Mouse (Mus musculus): ENCODE data around the gene Krtcap2. TPM values are rescaled to one million over a fixed set of nuclear protein-coding genes. Genes with fewer than 3 reads are reported as not detected.

Krtcap2 gene
- polyA plus RNA-seq, 1 experiment, result 4.0 TPM

DNA sequence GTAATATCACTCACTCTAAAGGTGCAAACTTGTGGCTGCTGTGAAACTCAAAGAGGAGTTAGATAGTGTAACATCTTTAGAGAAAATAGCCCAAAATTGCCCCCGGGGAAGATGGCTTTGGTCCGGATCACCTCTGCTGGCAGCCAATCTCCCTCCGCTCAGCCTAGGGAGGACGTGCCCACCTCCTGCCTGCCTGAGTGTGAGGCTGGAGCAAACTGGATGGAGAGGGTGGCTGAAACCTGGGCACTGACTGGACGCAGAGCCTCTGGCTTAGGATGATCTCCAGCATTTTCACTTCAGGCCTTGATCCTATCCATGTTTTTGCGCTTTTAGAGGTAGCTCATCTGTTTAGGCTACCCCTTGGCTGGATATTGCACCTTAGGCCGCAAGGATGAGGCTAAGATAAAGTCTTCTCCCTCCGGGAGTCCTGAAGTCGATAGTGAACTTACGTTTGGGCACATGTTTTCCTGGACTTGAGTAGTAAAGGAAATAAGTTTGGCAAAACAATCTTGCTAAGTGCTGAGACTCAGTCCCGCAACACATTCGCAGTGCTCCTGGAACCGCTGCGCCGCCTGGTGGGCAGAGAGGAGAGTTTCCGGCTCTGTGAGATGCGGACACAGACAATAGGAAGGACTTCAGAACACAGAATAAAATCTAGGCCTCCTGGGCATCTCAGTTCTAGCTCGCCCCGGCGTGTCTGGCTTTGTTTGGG, 36.0 kb downstream of the Krtcap2 start:
- no peaks in the 10 kb centered on the region for H3K36me3 ChIP-seq (ENCODE audit: control insufficient read depth)
- no peak overlapping the region for H3K4me3 ChIP-seq (replicated peaks)
- H3K4me1 ChIP-seq (ENCODE audit: control insufficient read depth), result peaks cover 6% of the 10 kb centered on the region
- peaks cover 75% of the 10 kb centered on the region for H3K27me3 ChIP-seq (ENCODE audit: control insufficient read depth)
- no peak for TF ChIP-seq TAL1 (IDR thresholded peaks at IDR 0.05; ENCODE audit: low read length)
- no peak for TF ChIP-seq GATA1 (IDR thresholded peaks at IDR 0.05; ENCODE audit: low read length)
- H3K9me3 ChIP-seq (ENCODE audit: control insufficient read depth, low read length), result no peaks in the 10 kb centered on the region; the same call in 1 of the 2 replicates

DNA sequence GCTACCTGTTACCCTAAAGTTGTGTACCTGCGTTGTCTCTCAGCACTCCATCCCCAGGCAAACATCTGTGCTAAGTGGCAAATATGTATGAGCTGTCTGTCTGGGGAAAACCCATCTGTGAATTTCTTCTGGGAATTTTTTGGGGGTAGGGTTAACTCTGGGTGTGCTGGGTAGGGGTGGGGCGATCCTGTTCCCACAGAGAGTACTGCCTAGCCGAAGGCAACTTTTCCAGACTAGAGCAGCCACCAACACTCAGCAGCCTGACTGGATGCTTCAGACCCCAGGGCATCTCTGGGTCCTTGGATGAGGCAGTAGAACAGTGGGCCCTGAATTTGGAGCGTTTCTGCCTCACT, 36.5 kb downstream of the Krtcap2 start:
- H3K4me1 ChIP-seq (ENCODE audit: control insufficient read depth), result peaks cover 6% of the 10 kb centered on the region
- no peak overlapping the region for H3K4me3 ChIP-seq (replicated peaks)
- TF ChIP-seq TAL1 (IDR thresholded peaks at IDR 0.05; ENCODE audit: low read length) (no peak), GATA1 (IDR thresholded peaks at IDR 0.05; ENCODE audit: low read length) (no peak)
- H3K36me3 ChIP-seq (ENCODE audit: control insufficient read depth), result no peaks in the 10 kb centered on the region
- peaks cover 70% of the 10 kb centered on the region for H3K27me3 ChIP-seq (ENCODE audit: control insufficient read depth)
- no peaks in the 10 kb centered on the region; the same call in 1 of the 2 replicates for H3K9me3 ChIP-seq (ENCODE audit: control insufficient read depth, low read length)

DNA sequence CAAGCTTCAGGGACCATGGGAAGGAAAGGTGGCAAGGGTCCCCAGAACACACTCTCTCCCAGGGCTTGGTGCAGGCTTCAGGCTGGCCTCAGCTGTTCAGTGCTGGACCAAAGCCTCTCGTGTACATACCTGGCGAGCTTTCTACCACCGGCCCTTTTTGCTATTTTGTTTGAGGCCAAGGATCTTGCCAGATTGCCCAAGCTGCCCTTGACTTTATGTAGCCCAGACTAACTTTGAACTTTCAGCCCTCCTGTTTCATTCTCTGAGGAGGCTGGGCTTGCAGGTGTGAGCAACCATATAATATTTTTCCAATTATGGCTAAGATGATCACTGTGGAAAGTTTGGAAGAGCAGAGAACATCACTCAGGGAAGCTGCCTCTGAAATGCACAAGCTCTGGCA, 38.5 kb downstream of the Krtcap2 start:
- Histone ChIP-seq H3K9me3 (ENCODE audit: control insufficient read depth, low read length) (no peaks in the 10 kb centered on the region; the same call in 1 of the 2 replicates), H3K36me3 (ENCODE audit: control insufficient read depth) (no peaks in the 10 kb centered on the region), H3K4me3 (replicated peaks) (no peak overlapping the region), H3K27me3 (ENCODE audit: control insufficient read depth) (peaks cover 57% of the 10 kb centered on the region), H3K4me1 (ENCODE audit: control insufficient read depth) (peaks cover 5% of the 10 kb centered on the region)
- no peak for TF ChIP-seq TAL1 (IDR thresholded peaks at IDR 0.05; ENCODE audit: low read length)
- no peak for TF ChIP-seq GATA1 (IDR thresholded peaks at IDR 0.05; ENCODE audit: low read length)

DNA sequence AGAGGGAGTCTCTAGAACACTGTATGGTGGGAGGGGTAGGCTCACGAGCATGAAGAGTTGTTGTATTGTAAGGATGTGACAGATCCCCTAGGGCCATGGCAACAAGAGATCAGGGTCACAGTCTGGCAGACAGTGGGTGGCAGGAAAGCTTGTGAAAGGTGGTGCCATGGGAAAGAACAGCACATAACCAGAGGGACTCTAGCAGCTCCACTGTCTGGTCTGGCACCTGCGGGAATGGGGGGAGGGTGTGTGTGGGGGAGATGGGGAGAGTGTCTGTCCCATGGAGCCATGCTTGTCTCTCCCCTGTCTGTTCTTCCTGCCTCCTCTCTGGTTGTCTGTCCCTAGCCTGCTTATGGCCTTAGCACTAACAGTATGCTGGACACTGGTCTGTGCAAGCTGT, 39.8 kb downstream of the Krtcap2 start:
- Histone ChIP-seq H3K27me3 (ENCODE audit: control insufficient read depth) (peaks cover 44% of the 10 kb centered on the region), H3K36me3 (ENCODE audit: control insufficient read depth) (no peaks in the 10 kb centered on the region)
- TF ChIP-seq GATA1 (IDR thresholded peaks at IDR 0.05; ENCODE audit: low read length), result no peak
- no peak for TF ChIP-seq TAL1 (IDR thresholded peaks at IDR 0.05; ENCODE audit: low read length)

DNA sequence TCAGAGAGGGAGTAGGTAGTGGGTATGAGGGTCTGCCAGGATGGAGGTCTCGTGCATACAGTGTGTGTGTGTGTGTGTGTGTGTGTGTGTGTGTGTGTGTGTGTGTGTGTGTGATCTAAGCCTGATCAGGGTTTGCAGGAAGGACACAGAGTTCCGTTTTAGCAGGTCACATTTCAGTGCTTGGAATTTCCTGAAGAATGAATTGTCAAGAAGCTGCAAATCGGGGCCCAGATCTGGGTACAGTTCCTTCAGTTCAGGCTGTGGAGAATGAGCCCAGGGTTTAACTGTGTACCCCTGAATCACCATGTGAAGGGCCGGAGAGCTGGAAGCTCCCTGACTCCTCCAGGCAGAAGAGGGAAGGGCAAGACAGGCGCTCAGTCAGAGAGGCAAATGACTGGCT, 41.5 kb downstream of the Krtcap2 start:
- Histone ChIP-seq H3K4me3 (replicated peaks) (no peak overlapping the region), H3K27me3 (ENCODE audit: control insufficient read depth) (peaks cover 26% of the 10 kb centered on the region), H3K36me3 (ENCODE audit: control insufficient read depth) (no peaks in the 10 kb centered on the region), H3K4me1 (ENCODE audit: control insufficient read depth) (no peaks in the 10 kb centered on the region), H3K9me3 (ENCODE audit: control insufficient read depth, low read length) (no peaks in the 10 kb centered on the region)
- TF ChIP-seq GATA1 (IDR thresholded peaks at IDR 0.05; ENCODE audit: low read length) (no peak), TAL1 (IDR thresholded peaks at IDR 0.05; ENCODE audit: low read length) (no peak)

More for the DNA sequence above, 39.8 kb downstream of the Krtcap2 start:
- Histone ChIP-seq H3K9me3 (ENCODE audit: control insufficient read depth, low read length) (no peaks in the 10 kb centered on the region; the same call in 1 of the 2 replicates), H3K4me3 (replicated peaks) (no peak overlapping the region), H3K4me1 (ENCODE audit: control insufficient read depth) (no peaks in the 10 kb centered on the region; the same call in none of the 2 replicates)

DNA sequence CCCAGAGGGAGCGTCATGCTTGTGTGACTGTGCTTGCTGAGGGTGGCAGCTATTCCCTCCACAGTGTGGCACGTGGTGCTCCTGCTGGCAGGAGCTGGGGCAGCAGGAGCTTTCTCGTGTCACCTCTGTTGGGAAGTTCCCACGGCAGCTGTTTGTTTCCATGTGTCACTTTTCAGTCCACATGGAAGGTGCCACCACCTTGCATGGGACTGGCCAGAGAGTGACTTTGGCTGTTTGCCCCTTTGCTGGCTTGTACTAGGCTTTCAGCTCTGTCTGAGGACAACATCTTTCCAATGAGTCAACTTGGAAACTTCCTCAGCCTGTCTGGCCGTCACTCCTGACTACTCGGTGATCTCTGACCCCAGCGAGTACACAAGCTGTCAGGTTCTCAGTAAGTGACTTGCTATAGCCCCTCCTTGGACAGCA, 42.8 kb downstream of the Krtcap2 start:
- peaks cover 20% of the 10 kb centered on the region for H3K27me3 ChIP-seq (ENCODE audit: control insufficient read depth)
- H3K4me1 ChIP-seq (ENCODE audit: control insufficient read depth), result no peaks in the 10 kb centered on the region
- H3K36me3 ChIP-seq (ENCODE audit: control insufficient read depth), result no peaks in the 10 kb centered on the region
- H3K9me3 ChIP-seq (ENCODE audit: control insufficient read depth, low read length), result no peaks in the 10 kb centered on the region
- H3K4me3 ChIP-seq (replicated peaks), result no peak overlapping the region
- TF ChIP-seq TAL1 (IDR thresholded peaks at IDR 0.05; ENCODE audit: low read length) (no peak), GATA1 (IDR thresholded peaks at IDR 0.05; ENCODE audit: low read length) (no peak)

DNA sequence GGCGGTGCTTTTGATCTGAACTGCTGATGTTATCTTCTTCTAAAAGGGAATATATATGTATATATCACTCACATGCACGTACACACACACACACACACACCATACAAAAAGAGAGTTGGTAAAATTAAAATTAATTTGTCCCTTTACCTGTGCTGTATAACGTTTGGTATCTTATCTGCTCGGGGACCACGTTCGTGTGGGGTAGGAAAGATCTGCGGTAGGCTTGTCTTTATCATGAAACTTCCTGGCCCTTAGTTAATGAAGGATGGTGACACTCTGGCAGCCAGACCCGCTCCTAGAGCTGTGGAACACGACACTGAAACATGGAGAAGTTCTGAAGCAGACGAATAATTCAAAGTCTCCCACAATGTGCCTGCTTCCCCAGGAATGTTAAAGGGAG, 46.1 kb downstream of the Krtcap2 start:
- Histone ChIP-seq H3K4me3 (replicated peaks) (no peak overlapping the region), H3K27me3 (ENCODE audit: control insufficient read depth) (peaks cover 10% of the 10 kb centered on the region), H3K36me3 (ENCODE audit: control insufficient read depth) (no peaks in the 10 kb centered on the region), H3K4me1 (ENCODE audit: control insufficient read depth) (no peaks in the 10 kb centered on the region), H3K9me3 (ENCODE audit: control insufficient read depth, low read length) (no peaks in the 10 kb centered on the region)
- TF ChIP-seq TAL1 (IDR thresholded peaks at IDR 0.05; ENCODE audit: low read length) (no peak), GATA1 (IDR thresholded peaks at IDR 0.05; ENCODE audit: low read length) (no peak)

DNA sequence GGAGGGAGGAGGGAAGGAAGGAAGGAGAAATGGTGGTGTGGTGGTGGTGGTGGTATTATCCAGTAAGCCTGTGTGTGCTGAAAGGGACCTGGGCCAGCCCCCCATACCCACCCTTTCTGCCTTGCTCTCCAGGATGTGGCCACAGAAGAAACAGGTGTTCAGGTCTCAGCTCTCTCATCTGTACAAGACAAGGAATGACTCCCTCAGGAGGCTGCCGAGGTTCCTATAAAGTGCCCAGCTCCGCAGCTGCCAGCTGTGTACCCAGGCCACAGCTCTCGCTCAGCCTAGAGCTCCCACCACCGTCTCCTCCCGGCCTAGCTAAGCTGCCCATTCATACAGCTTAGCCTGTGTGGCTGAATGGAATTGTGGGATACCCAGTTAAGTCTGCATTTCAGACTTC, 46.5 kb downstream of the Krtcap2 start:
- no peak for TF ChIP-seq TAL1 (IDR thresholded peaks at IDR 0.05; ENCODE audit: low read length)
- TF ChIP-seq GATA1 (IDR thresholded peaks at IDR 0.05; ENCODE audit: low read length), result no peak

DNA sequence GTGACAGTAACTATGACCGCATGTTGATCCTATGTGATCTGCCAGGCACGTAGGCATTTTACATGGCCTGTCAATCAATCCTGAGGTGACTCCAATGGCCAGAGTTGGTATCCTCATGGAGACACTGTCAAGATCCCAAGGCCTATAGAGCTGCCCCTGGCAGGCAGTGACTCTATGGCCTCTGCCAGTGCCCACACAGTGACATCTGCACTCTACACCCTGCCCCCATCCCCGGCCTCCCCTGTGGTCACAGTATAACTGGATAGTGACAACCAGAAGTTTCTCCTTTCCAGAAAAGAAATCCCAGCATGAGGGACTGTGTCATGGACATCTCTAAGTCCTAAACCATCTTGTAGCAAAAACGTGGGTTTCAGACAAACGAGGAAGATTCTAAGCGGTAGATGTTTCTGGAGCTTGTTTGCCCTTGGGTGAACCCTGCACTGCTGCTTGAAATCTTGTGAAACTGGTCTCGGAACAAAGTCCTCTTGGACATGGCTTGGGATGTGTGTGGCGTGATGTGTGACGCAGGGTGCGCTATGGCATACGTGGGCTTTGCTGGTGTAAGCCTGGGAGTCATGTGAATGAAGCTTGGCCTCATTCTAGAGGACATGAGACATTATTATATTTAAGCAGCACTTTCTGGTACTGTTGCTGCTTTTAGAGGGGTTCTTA, 47.6 kb downstream of the Krtcap2 start:
- H3K4me1 ChIP-seq (ENCODE audit: control insufficient read depth), result no peaks in the 10 kb centered on the region

More for the DNA sequence above, 46.5 kb downstream of the Krtcap2 start:
- Histone ChIP-seq H3K4me1 (ENCODE audit: control insufficient read depth) (no peaks in the 10 kb centered on the region), H3K9me3 (ENCODE audit: control insufficient read depth, low read length) (no peaks in the 10 kb centered on the region), H3K36me3 (ENCODE audit: control insufficient read depth) (no peaks in the 10 kb centered on the region), H3K4me3 (replicated peaks) (no peak overlapping the region), H3K27me3 (ENCODE audit: control insufficient read depth) (peaks cover 10% of the 10 kb centered on the region)

More for the DNA sequence above, 47.6 kb downstream of the Krtcap2 start:
- Histone ChIP-seq H3K9me3 (ENCODE audit: control insufficient read depth, low read length) (no peaks in the 10 kb centered on the region), H3K27me3 (ENCODE audit: control insufficient read depth) (peaks cover 7% of the 10 kb centered on the region), H3K4me3 (replicated peaks) (no peak overlapping the region), H3K36me3 (ENCODE audit: control insufficient read depth) (no peaks in the 10 kb centered on the region)
- TF ChIP-seq GATA1 (IDR thresholded peaks at IDR 0.05; ENCODE audit: low read length) (no peak), TAL1 (IDR thresholded peaks at IDR 0.05; ENCODE audit: low read length) (no peak)

Measured in erythroblast, embryonic 14.5 days (primary cell).